Mouse (Mus musculus) small intestine, adult 2 months (tissue): ENCODE data around the gene Gm9774. TPM values are rescaled to one million over a fixed set of nuclear protein-coding genes. Genes with fewer than 3 reads are reported as not detected.

ENCODE experiments used
- H3K27ac ChIP-seq: fragments of 200-500 bp; 2 replicates; pipeline ENCODE4 v1.5.1; 2012; ENCODE audit warnings: low read depth, low read length, control low read depth, inconsistent platforms; ENCODE audit not compliant: insufficient read depth
- H3K27me3 ChIP-seq: fragments of 200-500 bp; 2 replicates; pipeline ENCODE4 v1.6.1; 2012; ENCODE audit warnings: mild to moderate bottlenecking, moderate library complexity, low read length, inconsistent platforms; ENCODE audit not compliant: control insufficient read depth, insufficient read depth
- H3K36me3 ChIP-seq: fragments of 200-500 bp; 2 replicates; pipeline ENCODE4 v1.6.1; 2012; ENCODE audit warnings: mild to moderate bottlenecking, low read length, control low read depth, inconsistent platforms; ENCODE audit not compliant: control insufficient read depth, insufficient read depth
- H3K4me1 ChIP-seq: fragments of 200-500 bp; 2 replicates; pipeline ENCODE4 v1.6.1; 2012; ENCODE audit warnings: low read length, inconsistent platforms, mixed read lengths; ENCODE audit not compliant: control insufficient read depth, insufficient read depth, insufficient read length
- H3K4me3 ChIP-seq: fragments of 200-500 bp; 2 replicates; pipeline ENCODE4 v1.5.1; 2012; ENCODE audit warnings: low read depth, mild to moderate bottlenecking, control low read depth, inconsistent platforms, low read length, moderate library complexity
- CTCF ChIP-seq: fragments of 200-500 bp; IDR thresholded peaks from 2 replicates; pipeline ENCODE4 v1.5.1; 2012; ENCODE audit warnings: low read depth, mild to moderate bottlenecking, control low read depth, inconsistent platforms, low read length, moderate library complexity, mixed read lengths; ENCODE audit not compliant: insufficient replicate concordance, insufficient read length; ENCODE audit errors: extremely low read depth
- POLR2A ChIP-seq: fragments of 200-500 bp; IDR thresholded peaks from 2 replicates; pipeline ENCODE4 v1.6.1; 2012; ENCODE audit warnings: low read depth, mild to moderate bottlenecking, control low read depth, inconsistent platforms, low read length, moderate library complexity
- WGBS: fragments of 180-500 bp; shearing (Covaris S2); methylation state at CpG from one replicate; pipeline ENCODE4 v1.1.7; 2018; 5-methylcytosine and 5-hydroxymethylcytosine counted together
- polyA plus RNA-seq: library from polyadenylated mRNA; depleted of rRNA; stranded (reverse); fragments of >200 nt; gene quantifications from 2 replicates; pipeline ENCODE4 v1.2.3, GENCODE M21; 2012; rRNA removed

The Gm9774 gene
- 3.7 and 8.0 TPM in 2 replicates for polyA plus RNA-seq

GRCm38 (mm10) chr3:92429323-92429722 is at the start of gene Gm9774:
Gene Gm9774 (minus strand): TSS chr3:92429423.
- TF ChIP-seq POLR2A (no peak), CTCF (no peak)
- Histone ChIP-seq H3K36me3 (no peaks in the 10 kb centered on the region), H3K27me3 (no peaks in the 10 kb centered on the region), H3K27ac (no peak within 1 kb of the TSS), H3K4me1 (no peaks in the 10 kb centered on the region), H3K4me3 (no peak within 1 kb of the TSS)
- 92% methylated on average over 6 of the region's 6 CpGs for WGBS

- H3K27me3 ChIP-seq = no peaks in the 10 kb centered on the region
- H3K36me3 ChIP-seq = no peaks in the 10 kb centered on the region
- no peaks in the 10 kb centered on the region for H3K4me1 ChIP-seq
- no peak overlapping the region for H3K27ac ChIP-seq
- WGBS = 60% methylated on average over 2 of the region's 2 CpGs
- no peak overlapping the region for H3K4me3 ChIP-seq
- no peak for TF ChIP-seq POLR2A
- no peak for TF ChIP-seq CTCF
Observed at GRCm38 (mm10) chr3:92470111-92470510, 40.9 kb upstream of the Gm9774 start.

GRCm38 (mm10) chr3:92467424-92467823 is 38.2 kb upstream of the Gm9774 start:
- H3K36me3 ChIP-seq = no peaks in the 10 kb centered on the region
- TF ChIP-seq CTCF = no peak
- no peak for TF ChIP-seq POLR2A
- H3K27me3 ChIP-seq = no peaks in the 10 kb centered on the region
- no peak overlapping the region for H3K27ac ChIP-seq
- H3K4me1 ChIP-seq = no peaks in the 10 kb centered on the region
- H3K4me3 ChIP-seq = no peak overlapping the region

- Histone ChIP-seq H3K4me1 (no peaks in the 10 kb centered on the region), H3K36me3 (no peaks in the 10 kb centered on the region), H3K27ac (no peak overlapping the region), H3K4me3 (no peak overlapping the region), H3K27me3 (no peaks in the 10 kb centered on the region)
- 80% methylated on average over 1 of the region's 1 CpGs for WGBS
- TF ChIP-seq CTCF (no peak), POLR2A (no peak)
Observed at GRCm38 (mm10) chr3:92466576-92466975, 37.4 kb upstream of the Gm9774 start.

- TF ChIP-seq CTCF (no peak), POLR2A (no peak)
- H3K27me3 ChIP-seq = no peaks in the 10 kb centered on the region
- H3K36me3 ChIP-seq = no peaks in the 10 kb centered on the region
- H3K4me3 ChIP-seq = no peak within 1 kb of the TSS
- WGBS = 64% methylated on average over 2 of the region's 2 CpGs
- no peaks in the 10 kb centered on the region for H3K4me1 ChIP-seq
- no peak within 1 kb of the TSS for H3K27ac ChIP-seq
Observed at GRCm38 (mm10) chr3:92458620-92459019, 29.4 kb upstream of the Gm9774 start, which contains the start of gene Sprr3. Gene Sprr3 (minus strand): TSS chr3:92458720.

GRCm38 (mm10) chr3:92455151-92455550 is 25.9 kb upstream of the Gm9774 start:
- Histone ChIP-seq H3K4me3 (no peak overlapping the region), H3K36me3 (no peaks in the 10 kb centered on the region), H3K27me3 (no peaks in the 10 kb centered on the region), H3K4me1 (no peaks in the 10 kb centered on the region), H3K27ac (no peak overlapping the region)
- 89% methylated on average over 5 of the region's 5 CpGs for WGBS
- TF ChIP-seq POLR2A (no peak), CTCF (no peak)

GRCm38 (mm10) chr3:92440177-92440576 is 11.0 kb upstream of the Gm9774 start:
- WGBS = 82% methylated on average over 3 of the region's 3 CpGs
- TF ChIP-seq POLR2A (no peak), CTCF (no peak)
- H3K27me3 ChIP-seq = no peaks in the 10 kb centered on the region
- H3K36me3 ChIP-seq = no peaks in the 10 kb centered on the region
- H3K4me3 ChIP-seq = no peak overlapping the region
- no peak overlapping the region for H3K27ac ChIP-seq
- no peaks in the 10 kb centered on the region for H3K4me1 ChIP-seq
